Comparison of ENCODE assay signal across 9 mouse cellular contexts in genomic region chr13:73773519-73774205, GRCm38 (mm10). TPM values are rescaled to one million over a fixed set of nuclear protein-coding genes. Genes with fewer than 3 reads are reported as not detected.
DNase-seq lines count a peak whose midpoint lies in the region; ATAC-seq and TF ChIP-seq lines count a peak whose summit lies in the region.
"Had no signal": no experiment of that assay in that cellular context is flagged by ENCODE, and none has a peak within 500 bp of the region (broad histone marks: within the 10 kb centered on the region; RNA-seq: fewer than 3 reads in every experiment).

No protein-coding gene starts in this region.

- no peak for ATAC-seq in intestine, embryonic 16.5 days
- no peak for ATAC-seq in intestine, embryonic 15.5 days
- 0 out of 2 replicates have a peak, but pooled peaks have one; percentile 12 for ATAC-seq in embryonic facial prominence, embryonic 11.5 days (replicated peaks; ENCODE audit: insufficient number of reproducible peaks, low FRiP score, low TSS enrichment, low read depth)
- peak; percentile 66 for ATAC-seq in hindbrain, postnatal 0 days
- ATAC-seq in lung, postnatal 0 days, result peak; percentile 48

- WGBS in intestine, embryonic 16.5 days, result 50% methylated on average over 4 of the region's 4 CpGs
- WGBS in intestine, embryonic 15.5 days, result 57% methylated on average over 4 of the region's 4 CpGs
- 65% methylated on average over 4 of the region's 4 CpGs for WGBS in embryonic facial prominence, embryonic 11.5 days
- WGBS in hindbrain, postnatal 0 days, result 41% methylated on average over 4 of the region's 4 CpGs
- 48% methylated on average over 4 of the region's 4 CpGs for WGBS in lung, postnatal 0 days

- TF ChIP-seq CTCF in hindbrain, postnatal 0 days (IDR thresholded peaks at IDR 0.05; ENCODE audit: low read depth), result no peak
- no peak for TF ChIP-seq CTCF in lung, postnatal 0 days (IDR thresholded peaks at IDR 0.05)

- no peak overlapping the region for H3K4me2 ChIP-seq in intestine, embryonic 16.5 days (ENCODE audit: low read depth, low read length)
- no peak overlapping the region for H3K4me2 ChIP-seq in intestine, embryonic 15.5 days (replicated peaks)
- H3K4me2 ChIP-seq in embryonic facial prominence, embryonic 11.5 days (ENCODE audit: low read depth, low read length), result no peak overlapping the region
- H3K4me2 ChIP-seq in hindbrain, postnatal 0 days (ENCODE audit: low read depth, low read length), result no peak overlapping the region
- H3K4me2 ChIP-seq in lung, postnatal 0 days (replicated peaks; ENCODE audit: low read depth, low read length), result no peak overlapping the region

- peak overlapping the region; percentile 32; the same call in 1 of the 2 replicates for H3K9ac ChIP-seq in intestine, embryonic 16.5 days (ENCODE audit: low read depth, low read length)
- H3K9ac ChIP-seq in intestine, embryonic 15.5 days, result no peak overlapping the region
- H3K9ac ChIP-seq in embryonic facial prominence, embryonic 11.5 days (replicated peaks; ENCODE audit: low read length), result no peak overlapping the region
- no peak overlapping the region for H3K9ac ChIP-seq in hindbrain, postnatal 0 days (replicated peaks; ENCODE audit: low read length)
- no peak overlapping the region for H3K9ac ChIP-seq in lung, postnatal 0 days (replicated peaks; ENCODE audit: low read depth)

- DNase-seq in MN1 (ENCODE audit: low spot score), result peak; percentile 9
- DNase-seq in embryonic facial prominence, embryonic 11.5 days (ENCODE audit: low spot score), result no peak
- DNase-seq in hindbrain, postnatal 0 days (ENCODE audit: low spot score), result peak; percentile 46
- DNase-seq in lung, postnatal 0 days (ENCODE audit: low spot score), result peak; percentile 28
- DNase-seq in left cerebral cortex, adult 18-20 months (ENCODE audit: low spot score in 2 of 2), result no peak
- DNase-seq in cerebellum, adult 18-20 months, result no peak

- no peak for TF ChIP-seq EP300 in lung, postnatal 0 days (IDR thresholded peaks at IDR 0.05)

- no peaks in the 10 kb centered on the region for H3K27me3 ChIP-seq in intestine, embryonic 16.5 days (replicated peaks; ENCODE audit: control insufficient read depth, insufficient read depth, low read length)
- no peaks in the 10 kb centered on the region for H3K27me3 ChIP-seq in intestine, embryonic 15.5 days (replicated peaks)
- no peaks in the 10 kb centered on the region for H3K27me3 ChIP-seq in embryonic facial prominence, embryonic 11.5 days (ENCODE audit: control insufficient read depth, insufficient read depth, low read length)
- H3K27me3 ChIP-seq in hindbrain, postnatal 0 days (ENCODE audit: insufficient read depth, low read length), result no peaks in the 10 kb centered on the region
- H3K27me3 ChIP-seq in lung, postnatal 0 days (replicated peaks; ENCODE audit: insufficient read depth, low read length), result no peaks in the 10 kb centered on the region

- H3K9me3 ChIP-seq in intestine, embryonic 16.5 days (ENCODE audit: control insufficient read depth, low read length), result no peaks in the 10 kb centered on the region
- H3K9me3 ChIP-seq in intestine, embryonic 15.5 days, result no peaks in the 10 kb centered on the region
- H3K9me3 ChIP-seq in embryonic facial prominence, embryonic 11.5 days (replicated peaks; ENCODE audit: control insufficient read depth, low read length), result no peaks in the 10 kb centered on the region
- no peaks in the 10 kb centered on the region for H3K9me3 ChIP-seq in hindbrain, postnatal 0 days (ENCODE audit: low read length)
- H3K9me3 ChIP-seq in lung, postnatal 0 days (ENCODE audit: low read length), result no peaks in the 10 kb centered on the region

- peaks cover 63% of the 10 kb centered on the region for H3K4me1 ChIP-seq in intestine, embryonic 16.5 days (ENCODE audit: control insufficient read depth, insufficient read depth, low read length)
- H3K4me1 ChIP-seq in intestine, embryonic 15.5 days (replicated peaks), result peaks cover 32% of the 10 kb centered on the region
- no peaks in the 10 kb centered on the region; the same call in 1 of the 2 replicates for H3K4me1 ChIP-seq in embryonic facial prominence, embryonic 11.5 days (ENCODE audit: control insufficient read depth, insufficient read depth, low read length)
- no peaks in the 10 kb centered on the region; the same call in 1 of the 2 replicates for H3K4me1 ChIP-seq in hindbrain, postnatal 0 days (ENCODE audit: insufficient read depth, low read length)
- peaks cover 18% of the 10 kb centered on the region; the same call in 1 of the 2 replicates for H3K4me1 ChIP-seq in lung, postnatal 0 days (ENCODE audit: insufficient read depth, low read depth, low read length)

- no peak overlapping the region for H3K4me3 ChIP-seq in intestine, embryonic 16.5 days (ENCODE audit: low read length)
- no peak overlapping the region for H3K4me3 ChIP-seq in intestine, embryonic 15.5 days (replicated peaks)
- H3K4me3 ChIP-seq in embryonic facial prominence, embryonic 11.5 days (ENCODE audit: low read depth, low read length), result no peak overlapping the region
- no peak overlapping the region for H3K4me3 ChIP-seq in hindbrain, postnatal 0 days (ENCODE audit: low read length)
- no peak overlapping the region for H3K4me3 ChIP-seq in lung, postnatal 0 days (ENCODE audit: low read depth, low read length)

- H3K27ac ChIP-seq in intestine, embryonic 16.5 days (ENCODE audit: low read length), result peak overlapping the region; percentile 12; the same call in 1 of the 2 replicates
- H3K27ac ChIP-seq in intestine, embryonic 15.5 days, result no peak overlapping the region
- H3K27ac ChIP-seq in embryonic facial prominence, embryonic 11.5 days (replicated peaks; ENCODE audit: low read depth, low read length), result no peak overlapping the region
- H3K27ac ChIP-seq in hindbrain, postnatal 0 days, result no peak overlapping the region
- peak overlapping the region; percentile 66 for H3K27ac ChIP-seq in lung, postnatal 0 days (ENCODE audit: low read length)
- H3K27ac ChIP-seq: macrophage had no signal

- H3K36me3 ChIP-seq in intestine, embryonic 16.5 days (ENCODE audit: control insufficient read depth, insufficient read depth, low read length), result no peaks in the 10 kb centered on the region
- H3K36me3 ChIP-seq in intestine, embryonic 15.5 days, result no peaks in the 10 kb centered on the region
- H3K36me3 ChIP-seq in embryonic facial prominence, embryonic 11.5 days (replicated peaks; ENCODE audit: control insufficient read depth, insufficient read depth, low read depth, low read length), result no peaks in the 10 kb centered on the region
- H3K36me3 ChIP-seq in hindbrain, postnatal 0 days (ENCODE audit: insufficient read depth, low read length), result no peaks in the 10 kb centered on the region
- no peaks in the 10 kb centered on the region for H3K36me3 ChIP-seq in lung, postnatal 0 days (ENCODE audit: insufficient read depth, low read length)

RNA-seq across cellular contexts. Expression of gene Slc12a7, which starts 40.8 kb away (rescaled TPM):
- 28.7 and 31.7 TPM in 2 replicates for polyA plus RNA-seq in intestine, embryonic 16.5 days (2015; fragmentation: Nextera tagmentation; extraction: Ambion mirVana)
- polyA plus RNA-seq in intestine, embryonic 15.5 days (2015; fragmentation: Nextera tagmentation; extraction: Ambion mirVana), result 25.3 and 27.4 TPM in 2 replicates
- polyA plus RNA-seq in embryonic facial prominence, embryonic 11.5 days (2014; fragmentation: Nextera tagmentation; extraction: Ambion mirVana), result 39.6 TPM in 2 replicates
- total RNA-seq in hindbrain, postnatal 0 days (2014; rRNA removed), result 7.1 and 11.0 TPM in 2 replicates
- 4.2 and 4.3 TPM in 2 replicates for polyA plus RNA-seq in hindbrain, postnatal 0 days (2015; fragmentation: Nextera tagmentation; extraction: Ambion mirVana)
- 10.4 and 10.5 TPM in 2 replicates for polyA plus RNA-seq in lung, postnatal 0 days (2015; fragmentation: Nextera tagmentation; extraction: Ambion mirVana)
- total RNA-seq in left cerebral cortex, adult 18-20 months (2021), result 1 to 10 TPM; 4.5 to 5.0 TPM

Comparison
In these comparisons a context has a peak if more than half of its experiments do, and no peak if none do; other contexts are left out.
1. H3K27ac ChIP-seq: peak in intestine, embryonic 16.5 days (single experiment) and lung, postnatal 0 days (single experiment); none in intestine, embryonic 15.5 days (single experiment), embryonic facial prominence, embryonic 11.5 days (single experiment) and hindbrain, postnatal 0 days (single experiment).
2. ATAC-seq: peak in embryonic facial prominence, embryonic 11.5 days (single experiment), hindbrain, postnatal 0 days (single experiment) and lung, postnatal 0 days (single experiment); none in intestine, embryonic 16.5 days (single experiment) and intestine, embryonic 15.5 days (single experiment).
3. DNase-seq: peak in MN1 (single experiment), hindbrain, postnatal 0 days (single experiment) and lung, postnatal 0 days (single experiment); none in embryonic facial prominence, embryonic 11.5 days (single experiment), left cerebral cortex, adult 18-20 months (0 of 2) and cerebellum, adult 18-20 months (0 of 2).